Mouse (Mus musculus) cortical plate, adult 2 months (tissue): Measurements from ENCODE around the gene Nyap1. TPM values are rescaled to one million over a fixed set of nuclear protein-coding genes. Genes with fewer than 3 reads are reported as not detected.

Source experiments
- H3K27ac ChIP-seq: fragments of 200-500 bp; 2 replicates; pipeline ENCODE4 v1.5.1; 2012; ENCODE audit warnings: low read length, control low read depth, inconsistent platforms; ENCODE audit not compliant: insufficient read depth
- H3K4me1 ChIP-seq: fragments of 200-500 bp; 2 replicates; pipeline ENCODE4 v1.6.1; 2011; ENCODE audit warnings: low read length; ENCODE audit not compliant: control insufficient read depth, insufficient read depth
- H3K4me3 ChIP-seq: fragments of 200-500 bp; 2 replicates; pipeline ENCODE4 v1.5.1; 2011; ENCODE audit warnings: mild to moderate bottlenecking, low read length, control low read depth; ENCODE audit not compliant: insufficient read depth
- CTCF ChIP-seq: fragments of 200-500 bp; IDR thresholded peaks from 2 replicates; pipeline ENCODE4 v1.5.1; 2011; ENCODE audit warnings: mild to moderate bottlenecking, control low read depth, low read length; ENCODE audit not compliant: insufficient read depth; ENCODE audit errors: extremely low read depth
- POLR2A ChIP-seq: fragments of 200-500 bp; IDR thresholded peaks from 2 replicates; pipeline ENCODE4 v1.6.1; 2011; ENCODE audit warnings: mild to moderate bottlenecking, low read length, control low read depth; ENCODE audit not compliant: insufficient read depth; ENCODE audit errors: extremely low read depth
- polyA plus RNA-seq: library from polyadenylated mRNA; depleted of rRNA; stranded (reverse); fragments of >200 nt; gene quantifications from 2 replicates; pipeline ENCODE4 v1.2.3, GENCODE M21; 2012

Nyap1 gene
- polyA plus RNA-seq, 1 experiment: 69.7 TPM

GRCm38 (mm10) chr5:137706913-137707633 is 34.3 kb downstream of the Nyap1 start:
- Histone ChIP-seq H3K4me1 (no peaks in the 10 kb centered on the region), H3K4me3 (no peak overlapping the region), H3K27ac (no peak overlapping the region)
- TF ChIP-seq POLR2A (no peak), CTCF (no peak)

GRCm38 (mm10) chr5:137705242-137705641 is 36.2 kb downstream of the Nyap1 start:
- H3K4me3 ChIP-seq: no peak overlapping the region
- no peaks in the 10 kb centered on the region for H3K4me1 ChIP-seq
- TF ChIP-seq CTCF (no peak), POLR2A (no peak)
- H3K27ac ChIP-seq: no peak overlapping the region

- TF ChIP-seq CTCF: no peak
- TF ChIP-seq POLR2A: no peak
- Histone ChIP-seq H3K4me1 (no peaks in the 10 kb centered on the region), H3K4me3 (no peak overlapping the region), H3K27ac (no peak overlapping the region)
Measured at GRCm38 (mm10) chr5:137699850-137700249, 41.6 kb downstream of the Nyap1 start.

- H3K4me3 ChIP-seq: no peak overlapping the region
Measured at GRCm38 (mm10) chr5:137699080-137699479, 42.3 kb downstream of the Nyap1 start.

GRCm38 (mm10) chr5:137695930-137696329 is 45.5 kb downstream of the Nyap1 start:
- Histone ChIP-seq H3K4me3 (no peak overlapping the region), H3K27ac (no peak overlapping the region), H3K4me1 (no peaks in the 10 kb centered on the region)
- TF ChIP-seq POLR2A (no peak), CTCF (no peak)

More at GRCm38 (mm10) chr5:137699080-137699479, 42.3 kb downstream of the Nyap1 start:
- Histone ChIP-seq H3K27ac (no peak overlapping the region), H3K4me1 (no peaks in the 10 kb centered on the region)
- TF ChIP-seq CTCF (no peak), POLR2A (no peak)

GRCm38 (mm10) chr5:137694796-137695195 is 46.6 kb downstream of the Nyap1 start:
- TF ChIP-seq POLR2A (no peak), CTCF (no peak)
- Histone ChIP-seq H3K4me1 (no peaks in the 10 kb centered on the region), H3K4me3 (no peak overlapping the region), H3K27ac (no peak overlapping the region)

- H3K4me1 ChIP-seq: no peaks in the 10 kb centered on the region
- no peak overlapping the region for H3K4me3 ChIP-seq
- no peak overlapping the region for H3K27ac ChIP-seq
- TF ChIP-seq CTCF (no peak), POLR2A (no peak)
Measured at GRCm38 (mm10) chr5:137691881-137692280, 49.5 kb downstream of the Nyap1 start.

GRCm38 (mm10) chr5:137690531-137690930 is 50.9 kb downstream of the Nyap1 start:
- Histone ChIP-seq H3K27ac (no peak overlapping the region), H3K4me1 (no peaks in the 10 kb centered on the region), H3K4me3 (no peak overlapping the region)
- TF ChIP-seq POLR2A (no peak), CTCF (no peak)

- no peak overlapping the region for H3K27ac ChIP-seq
- H3K4me3 ChIP-seq: no peak overlapping the region
- TF ChIP-seq CTCF (no peak), POLR2A (no peak)
- H3K4me1 ChIP-seq: no peaks in the 10 kb centered on the region
Measured at GRCm38 (mm10) chr5:137689974-137690373, 51.4 kb downstream of the Nyap1 start.

GRCm38 (mm10) chr5:137686127-137686790 is 55.1 kb downstream of the Nyap1 start:
- Histone ChIP-seq H3K4me1 (peaks cover 4% of the 10 kb centered on the region), H3K4me3 (no peak overlapping the region), H3K27ac (no peak overlapping the region)
- TF ChIP-seq CTCF (no peak), POLR2A (no peak)
